Mouse (Mus musculus) embryo, embryonic 9.5 days (tissue): ENCODE data around the gene Nova2.

Experiments used
- DNase-seq: peaks from one replicate; pipeline ENCODE4 v3.0.0-alpha.2; 2017; ENCODE audit errors: extremely low spot score

Nova2 gene

GRCm38 (mm10) chr7:18925162-18925938, at the start of gene Nova2:
Gene Nova2, plus strand, starts transcription at chr7:18925888.
- peak; percentile 94 for DNase-seq

- no peak for DNase-seq
Measured at GRCm38 (mm10) chr7:18878691-18879090, 47.0 kb upstream of the Nova2 start.

- DNase-seq: no peak
Measured at GRCm38 (mm10) chr7:18883991-18884744, 41.5 kb upstream of the Nova2 start.

- DNase-seq: no peak
Measured at GRCm38 (mm10) chr7:18884745-18885422, 40.8 kb upstream of the Nova2 start.

GRCm38 (mm10) chr7:18886963-18887362, 38.7 kb upstream of the Nova2 start:
- DNase-seq: no peak

GRCm38 (mm10) chr7:18890848-18891247, 34.8 kb upstream of the Nova2 start:
- no peak for DNase-seq

- DNase-seq: peak; percentile 79
Measured at GRCm38 (mm10) chr7:18891872-18892599, 33.7 kb upstream of the Nova2 start.

- DNase-seq: no peak
Measured at GRCm38 (mm10) chr7:18893009-18893408, 32.7 kb upstream of the Nova2 start.

- DNase-seq: peak; percentile 75
Measured at GRCm38 (mm10) chr7:18893651-18894430, 31.8 kb upstream of the Nova2 start.

- DNase-seq: no peak
Measured at GRCm38 (mm10) chr7:18896536-18896935, 29.2 kb upstream of the Nova2 start.

GRCm38 (mm10) chr7:18900513-18900912, 25.2 kb upstream of the Nova2 start:
- DNase-seq: no peak

- DNase-seq: no peak
Measured at GRCm38 (mm10) chr7:18902486-18902885, 23.2 kb upstream of the Nova2 start.

- no peak for DNase-seq
Measured at GRCm38 (mm10) chr7:18904971-18905370, 20.7 kb upstream of the Nova2 start.

- no peak for DNase-seq
Measured at GRCm38 (mm10) chr7:18909797-18910196, 15.9 kb upstream of the Nova2 start.

GRCm38 (mm10) chr7:18910241-18910831, 15.4 kb upstream of the Nova2 start, which contains the start of gene Ccdc61:
Gene Ccdc61, minus strand, starts transcription at chr7:18910415.
- DNase-seq: peak; percentile 99

GRCm38 (mm10) chr7:18916254-18916653, 9.4 kb upstream of the Nova2 start:
- DNase-seq: no peak

GRCm38 (mm10) chr7:18917931-18918330, 7.8 kb upstream of the Nova2 start:
- no peak for DNase-seq

GRCm38 (mm10) chr7:18921069-18921468, 4.6 kb upstream of the Nova2 start:
- DNase-seq: peak; percentile 61

- DNase-seq: peak; percentile 32
Measured at GRCm38 (mm10) chr7:18922807-18923206, 2.9 kb upstream of the Nova2 start.

GRCm38 (mm10) chr7:18923267-18923666, 2.4 kb upstream of the Nova2 start:
- no peak for DNase-seq
